Mouse (Mus musculus) embryonic facial prominence, embryonic 10.5 days (tissue): Measurements from ENCODE around the gene Arhgdib. TPM values are rescaled to one million over a fixed set of nuclear protein-coding genes. Genes with fewer than 3 reads are reported as not detected.
A peak's percentile ranks its signal among the peaks of the same experiment; 100 is the strongest.
"Not testable (repeated sequence)": the region's sequence is repeated elsewhere in the genome, so short reads cannot be mapped to it uniquely, and the experiment has no call there.

Experiments
- DNase-seq: peaks from one replicate; pipeline ENCODE4 v3.0.0-alpha.2; 2017; ENCODE audit warnings: low spot score
- H3K27ac ChIP-seq: fragments of 300-500 bp; sonication (generic); replicated peaks from 2 replicates; pipeline ENCODE4 v1.5.1; 2016; ENCODE audit warnings: mild to moderate bottlenecking
- H3K27me3 ChIP-seq: fragments of 300-500 bp; sonication (generic); replicated peaks from 2 replicates; pipeline ENCODE4 v1.6.1; 2016; ENCODE audit warnings: low read depth, mild to moderate bottlenecking; ENCODE audit not compliant: poor library complexity, severe bottlenecking
- H3K36me3 ChIP-seq: fragments of 300-500 bp; sonication (generic); replicated peaks from 2 replicates; pipeline ENCODE4 v1.6.1; 2016; ENCODE audit warnings: mild to moderate bottlenecking, moderate library complexity
- H3K4me1 ChIP-seq: fragments of 300-500 bp; sonication (generic); 2 replicates; pipeline ENCODE4 v1.6.1; 2016
- H3K4me3 ChIP-seq: fragments of 300-500 bp; sonication (generic); 2 replicates; pipeline ENCODE4 v1.5.1; 2016; ENCODE audit warnings: mild to moderate bottlenecking, moderate library complexity
- H3K9me3 ChIP-seq: fragments of 300-500 bp; sonication (generic); 2 replicates; pipeline ENCODE4 v1.6.1; 2016; ENCODE audit warnings: mild to moderate bottlenecking
- WGBS: fragments of 180-500 bp; shearing (Covaris S2); methylation state at CpG from one replicate; pipeline ENCODE4 v1.1.7; 2016; 5-methylcytosine and 5-hydroxymethylcytosine counted together
- polyA plus RNA-seq: library from polyadenylated mRNA; unstranded; fragments of >200 nt; fragmentation: Nextera tagmentation; extraction: Ambion mirVana; gene quantifications from 2 replicates; pipeline ENCODE4 v1.2.1, GENCODE M21; 2016

Gene Arhgdib
- polyA plus RNA-seq, 1 experiment from 2014 or later = 39.3 TPM

DNA sequence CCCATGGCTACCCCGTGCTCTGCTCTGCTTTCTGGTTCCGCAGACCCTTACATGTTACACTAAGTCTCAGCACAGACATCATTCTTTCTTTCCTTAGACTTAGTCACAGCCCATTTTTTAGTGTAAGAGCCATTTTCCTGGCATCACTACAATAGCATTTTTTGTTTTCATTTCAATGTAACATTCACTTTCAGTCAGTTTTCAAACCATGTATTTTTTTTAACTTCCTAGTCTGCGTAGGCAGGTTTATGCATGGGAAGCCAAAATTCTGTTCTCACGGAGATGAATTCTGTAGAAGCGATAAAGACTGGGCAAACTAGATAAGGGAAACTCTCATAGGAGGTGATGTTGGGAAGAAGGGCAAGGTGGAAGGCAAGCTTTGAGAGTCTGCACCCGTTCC is 52.1 kb downstream of the Arhgdib start:
- peaks cover 2% of the 10 kb centered on the region; the same call in 1 of the 2 replicates for H3K4me1 ChIP-seq
- WGBS = 92% methylated on average over 6 of the region's 6 CpGs
- no peak overlapping the region for H3K27ac ChIP-seq
- no peaks in the 10 kb centered on the region for H3K9me3 ChIP-seq
- H3K36me3 ChIP-seq = no peaks in the 10 kb centered on the region
- no peak for DNase-seq
- H3K27me3 ChIP-seq = no peaks in the 10 kb centered on the region
- no peak overlapping the region for H3K4me3 ChIP-seq

- Histone ChIP-seq H3K36me3 (no peaks in the 10 kb centered on the region), H3K4me3 (no peak overlapping the region), H3K4me1 (no peaks in the 10 kb centered on the region), H3K9me3 (no peaks in the 10 kb centered on the region), H3K27me3 (no peaks in the 10 kb centered on the region), H3K27ac (no peak overlapping the region)
- 89% methylated on average over 6 of the region's 6 CpGs for WGBS
- no peak for DNase-seq
These were observed 52.6 kb downstream of the Arhgdib start for GRCm38 (mm10) chr6:136889067-136889466.

GRCm38 (mm10) chr6:136887854-136888253 is 53.8 kb downstream of the Arhgdib start:
- no peak overlapping the region for H3K4me3 ChIP-seq
- H3K27me3 ChIP-seq = no peaks in the 10 kb centered on the region
- H3K9me3 ChIP-seq = no peaks in the 10 kb centered on the region
- no peaks in the 10 kb centered on the region for H3K4me1 ChIP-seq
- H3K27ac ChIP-seq = no peak overlapping the region
- DNase-seq = no peak
- WGBS = 79% methylated on average over 9 of the region's 9 CpGs
- no peaks in the 10 kb centered on the region for H3K36me3 ChIP-seq

- H3K4me1 ChIP-seq, DNase-seq, H3K27ac ChIP-seq, H3K9me3 ChIP-seq, H3K36me3 ChIP-seq, H3K4me3 ChIP-seq, H3K27me3 ChIP-seq: not testable (repeated sequence)
- 54% methylated on average over 1 of the region's 1 CpGs for WGBS
These were observed 56.9 kb downstream of the Arhgdib start for GRCm38 (mm10) chr6:136884766-136885165.

GRCm38 (mm10) chr6:136883961-136884360 is 57.7 kb downstream of the Arhgdib start:
- no peak for DNase-seq
- Histone ChIP-seq H3K4me1 (peaks cover 9% of the 10 kb centered on the region; the same call in 1 of the 2 replicates), H3K4me3 (no peak overlapping the region), H3K27ac (no peak overlapping the region), H3K36me3 (no peaks in the 10 kb centered on the region), H3K27me3 (no peaks in the 10 kb centered on the region), H3K9me3 (no peaks in the 10 kb centered on the region)
- WGBS = 90% methylated on average over 6 of the region's 6 CpGs

- DNase-seq = no peak
- H3K4me1 ChIP-seq = peaks cover 9% of the 10 kb centered on the region; the same call in 1 of the 2 replicates
- 85% methylated on average over 3 of the region's 3 CpGs for WGBS
These were observed 58.2 kb downstream of the Arhgdib start for GRCm38 (mm10) chr6:136883431-136883915.

DNA sequence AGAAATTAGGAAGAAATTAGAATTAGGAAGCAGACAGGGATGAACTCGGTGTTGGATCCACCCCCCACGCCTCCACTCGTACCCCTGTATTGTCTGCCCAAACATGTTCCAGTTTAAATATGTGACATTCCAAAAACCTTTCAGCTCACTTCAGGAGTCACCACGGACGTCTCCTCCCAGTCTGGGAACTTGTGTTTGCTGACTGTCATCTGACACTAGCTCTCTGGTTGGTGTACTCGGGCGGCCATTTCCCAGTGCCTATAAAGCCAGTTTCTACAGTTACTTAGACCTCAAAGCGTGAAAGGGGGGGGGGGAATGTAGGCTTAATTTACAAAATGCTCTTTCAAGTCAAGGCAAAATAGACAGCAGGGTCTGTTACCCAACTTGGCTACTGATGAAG is 60.0 kb downstream of the Arhgdib start:
- H3K36me3 ChIP-seq = no peaks in the 10 kb centered on the region
- peaks cover 9% of the 10 kb centered on the region; the same call in 1 of the 2 replicates for H3K4me1 ChIP-seq
- DNase-seq = peak; percentile 18
- 62% methylated on average over 8 of the region's 8 CpGs for WGBS
- H3K4me3 ChIP-seq = no peak overlapping the region
- H3K27ac ChIP-seq = no peak overlapping the region
- H3K9me3 ChIP-seq = no peaks in the 10 kb centered on the region
- H3K27me3 ChIP-seq = no peaks in the 10 kb centered on the region

More at GRCm38 (mm10) chr6:136883431-136883915, 58.2 kb downstream of the Arhgdib start:
- H3K9me3 ChIP-seq = no peaks in the 10 kb centered on the region
- no peaks in the 10 kb centered on the region for H3K27me3 ChIP-seq
- no peak overlapping the region for H3K4me3 ChIP-seq
- H3K27ac ChIP-seq = no peak overlapping the region
- no peaks in the 10 kb centered on the region for H3K36me3 ChIP-seq

DNA sequence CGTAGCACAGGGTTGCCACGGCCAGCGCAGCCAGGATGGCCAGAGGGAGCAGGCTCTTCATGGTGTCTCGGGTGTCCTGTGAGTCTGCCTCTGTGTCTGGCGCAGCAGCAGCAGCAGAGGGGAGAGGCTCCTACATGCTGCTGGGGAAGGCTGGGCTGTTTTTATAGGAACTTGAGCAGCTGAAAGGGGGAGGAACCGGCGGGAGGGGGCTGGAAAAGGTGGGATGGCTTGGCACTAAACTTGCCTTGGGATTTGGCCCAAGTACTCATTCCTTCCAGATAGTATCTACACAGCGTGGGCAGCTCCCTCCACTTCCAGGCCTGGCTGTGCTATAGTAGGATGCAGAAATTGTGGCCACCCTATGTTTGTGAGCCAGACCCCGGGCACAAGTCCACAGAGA is 66.0 kb downstream of the Arhgdib start, which contains the start of gene Mgp:
Gene Mgp (minus strand): TSS at position 154 of the 400 bp plus-strand sequence.
- no peaks in the 10 kb centered on the region for H3K36me3 ChIP-seq
- H3K4me3 ChIP-seq = 0 out of 2 replicates have a peak within 1 kb of the TSS, but pooled peaks have one; percentile 30
- H3K27ac ChIP-seq = peak within 1 kb of the TSS; percentile 51
- DNase-seq = peak; percentile 55
- peaks cover 7% of the 10 kb centered on the region for H3K4me1 ChIP-seq
- no peaks in the 10 kb centered on the region for H3K27me3 ChIP-seq
- WGBS = 35% methylated on average over 9 of the region's 9 CpGs
- H3K9me3 ChIP-seq = no peaks in the 10 kb centered on the region

GRCm38 (mm10) chr6:136874599-136874998 is 67.1 kb downstream of the Arhgdib start:
- Histone ChIP-seq H3K27me3 (no peaks in the 10 kb centered on the region), H3K9me3 (no peaks in the 10 kb centered on the region), H3K27ac (no peak overlapping the region), H3K36me3 (no peaks in the 10 kb centered on the region), H3K4me1 (peaks cover 7% of the 10 kb centered on the region), H3K4me3 (no peak overlapping the region)
- DNase-seq = no peak
- WGBS = 82% methylated on average over 8 of the region's 8 CpGs

Other genes starting within 250 kb of the Arhgdib start
- gene Gucy2c, start 160.1 kb downstream of the Arhgdib start, polyA plus RNA-seq = 0.11 TPM in 2 replicates
- gene Hist4h4, start 137.5 kb downstream of the Arhgdib start, polyA plus RNA-seq = 0.47 and 0.64 TPM in 2 replicates
- 86.6 and 91.3 TPM in 2 replicates for gene H2afj, start 133.7 kb downstream of the Arhgdib start, polyA plus RNA-seq
- 1.3 and 2.1 TPM in 2 replicates for gene BC049715, start 114.3 kb downstream of the Arhgdib start, polyA plus RNA-seq
- gene Wbp11, start 113.7 kb downstream of the Arhgdib start, polyA plus RNA-seq = 163 and 165 TPM in 2 replicates
- gene Smco3, start 106.4 kb downstream of the Arhgdib start, polyA plus RNA-seq = not detected in 2 replicates
- gene Art4, start 84.2 kb downstream of the Arhgdib start, polyA plus RNA-seq = 2.2 and 2.6 TPM in 2 replicates
- 3.5 and 4.2 TPM in 2 replicates for gene Mgp, start 66.1 kb downstream of the Arhgdib start, polyA plus RNA-seq
- 0.29 TPM in 1 of 2 replicates, not detected in the other for gene Erp27, start 19.7 kb downstream of the Arhgdib start, polyA plus RNA-seq
- not detected in 2 replicates for gene Pde6h, start 18.1 kb downstream of the Arhgdib start, polyA plus RNA-seq
- 3.3 and 3.6 TPM in 2 replicates for gene Rerg, start 228.6 kb upstream of the Arhgdib start, polyA plus RNA-seq